Comparison of ENCODE assay signal across 26 mouse cellular contexts in the genomic region with DNA sequence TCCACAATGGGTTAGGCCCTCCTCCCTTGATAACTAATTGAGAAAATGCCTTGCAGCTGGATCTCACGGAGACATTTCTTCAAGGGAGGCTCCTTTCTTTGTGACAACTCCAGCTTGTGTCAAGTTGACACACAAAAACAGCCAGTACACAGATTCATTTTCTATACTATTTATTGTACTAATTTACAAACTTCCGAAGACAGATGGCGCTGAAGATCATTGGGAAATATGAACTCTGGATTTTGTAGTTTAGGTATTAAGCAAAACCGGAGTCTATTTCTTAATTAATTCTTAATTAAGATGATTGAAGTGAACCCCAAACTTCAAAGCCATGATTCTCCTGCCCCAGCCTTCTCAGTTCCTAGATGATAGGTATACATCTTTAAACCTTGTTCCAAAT.
DNase-seq lines count a peak whose midpoint lies in the region; ATAC-seq and TF ChIP-seq lines count a peak whose summit lies in the region.
"Had no signal": no experiment of that assay in that cellular context is flagged by ENCODE, and none has a peak within 500 bp of the region (broad histone marks: within the 10 kb centered on the region; RNA-seq: fewer than 3 reads in every experiment).

No protein-coding gene starts in this region.

- H3K27ac ChIP-seq in hindbrain, postnatal 0 days: no peak overlapping the region
- no peak overlapping the region for H3K27ac ChIP-seq in hindbrain, embryonic 16.5 days (ENCODE audit: low read depth, low read length)
- no peak overlapping the region for H3K27ac ChIP-seq in lung, embryonic 14.5 days (ENCODE audit: low read depth)
- H3K27ac ChIP-seq in MEL (ENCODE audit: control insufficient read depth, low read depth, low read length): no peak overlapping the region
- H3K27ac ChIP-seq: hindbrain, embryonic 10.5 days; hindbrain, embryonic 15.5 days; intestine, embryonic 15.5 days; limb, embryonic 10.5 days; limb, embryonic 15.5 days; liver, embryonic 13.5 days had no signal

- H3K9me3 ChIP-seq in hindbrain, postnatal 0 days (ENCODE audit: low read length): no peaks in the 10 kb centered on the region
- no peaks in the 10 kb centered on the region for H3K9me3 ChIP-seq in hindbrain, embryonic 16.5 days (ENCODE audit: control insufficient read depth, low read length)
- no peaks in the 10 kb centered on the region for H3K9me3 ChIP-seq in lung, embryonic 14.5 days (ENCODE audit: low read depth, low read length)
- no peaks in the 10 kb centered on the region for H3K9me3 ChIP-seq in MEL (replicated peaks; ENCODE audit: insufficient read depth, low read length)
- H3K9me3 ChIP-seq: hindbrain, embryonic 10.5 days; hindbrain, embryonic 15.5 days; intestine, embryonic 15.5 days; limb, embryonic 10.5 days; limb, embryonic 15.5 days; liver, embryonic 13.5 days had no signal

- no peaks in the 10 kb centered on the region for H3K36me3 ChIP-seq in hindbrain, postnatal 0 days (ENCODE audit: insufficient read depth, low read length)
- no peaks in the 10 kb centered on the region for H3K36me3 ChIP-seq in hindbrain, embryonic 16.5 days (ENCODE audit: control insufficient read depth, insufficient read depth, low read length)
- H3K36me3 ChIP-seq in lung, embryonic 14.5 days (ENCODE audit: insufficient read depth): no peaks in the 10 kb centered on the region
- no peaks in the 10 kb centered on the region for H3K36me3 ChIP-seq in MEL (ENCODE audit: control insufficient read depth in 1 of 2, insufficient read depth in 2 of 2, low read length in 2 of 2)
- H3K36me3 ChIP-seq: hindbrain, embryonic 10.5 days; hindbrain, embryonic 15.5 days; intestine, embryonic 15.5 days; limb, embryonic 10.5 days; limb, embryonic 15.5 days; liver, embryonic 13.5 days had no signal

- H3K4me3 ChIP-seq in hindbrain, postnatal 0 days (ENCODE audit: low read length): no peak overlapping the region
- no peak overlapping the region for H3K4me3 ChIP-seq in hindbrain, embryonic 16.5 days (ENCODE audit: low read length)
- H3K4me3 ChIP-seq in lung, embryonic 14.5 days (ENCODE audit: low read depth, low read length): no peak overlapping the region
- H3K4me3 ChIP-seq in MEL (ENCODE audit: control insufficient read depth in 1 of 2, insufficient read depth in 1 of 2, low read depth in 2 of 2, low read length in 2 of 2): no peak overlapping the region
- H3K4me3 ChIP-seq: hindbrain, embryonic 10.5 days; hindbrain, embryonic 15.5 days; intestine, embryonic 15.5 days; limb, embryonic 10.5 days; limb, embryonic 15.5 days; liver, embryonic 13.5 days had no signal

- WGBS in hindbrain, postnatal 0 days: 81% methylated on average over 4 of the region's 4 CpGs
- WGBS in hindbrain, embryonic 16.5 days: 80% methylated on average over 4 of the region's 4 CpGs
- WGBS in lung, embryonic 14.5 days: 78% methylated on average over 4 of the region's 4 CpGs

- no peak for TF ChIP-seq EP300 in MEL (IDR thresholded peaks at IDR 0.05; ENCODE audit: low read depth in 1 of 2, low read length in 2 of 2)

- no peak overlapping the region for H3K9ac ChIP-seq in hindbrain, postnatal 0 days (replicated peaks; ENCODE audit: low read length)
- H3K9ac ChIP-seq in hindbrain, embryonic 16.5 days (ENCODE audit: low read depth, low read length): no peak overlapping the region
- no peak overlapping the region for H3K9ac ChIP-seq in lung, embryonic 14.5 days
- H3K9ac ChIP-seq in MEL (ENCODE audit: control insufficient read depth, low read depth, low read length, poor library complexity, severe bottlenecking): no peak overlapping the region
- H3K9ac ChIP-seq: hindbrain, embryonic 15.5 days; intestine, embryonic 15.5 days; limb, embryonic 15.5 days; liver, embryonic 13.5 days had no signal

- H3K4me2 ChIP-seq in hindbrain, postnatal 0 days (ENCODE audit: low read depth, low read length): no peak overlapping the region
- H3K4me2 ChIP-seq in hindbrain, embryonic 16.5 days (ENCODE audit: low read length): no peak overlapping the region
- H3K4me2 ChIP-seq in lung, embryonic 14.5 days: no peak overlapping the region
- H3K4me2 ChIP-seq: hindbrain, embryonic 15.5 days; intestine, embryonic 15.5 days; limb, embryonic 15.5 days; liver, embryonic 13.5 days; midbrain, embryonic 11.5 days had no signal

- peak; percentile 15 for DNase-seq in cerebellum, adult 9-10 months
- DNase-seq in cerebellum, postnatal 4 days (ENCODE audit: low spot score in 2 of 2): no peak
- DNase-seq in hindbrain, postnatal 0 days (ENCODE audit: low spot score): peak; percentile 20
- DNase-seq in lung, embryonic 14.5 days: peak; percentile 42
- no peak for DNase-seq in lung, postnatal 10 days
- no peak for DNase-seq in MEL (ENCODE audit: low read depth, low spot score)
- no peak for DNase-seq in gastrocnemius, postnatal 25 days
- DNase-seq: adrenal gland, postnatal 14 days; cerebellum, adult 8-10 months; heart, postnatal 14 days; kidney, postnatal 25 days; liver, embryonic 13.5 days; lung, adult 2 months; lung, postnatal 36 days; right cerebral cortex, adult 18-20 months; spleen, adult 18-20 months; thymus, adult 18-20 months; thymus, postnatal 25 days had no signal

- H3K4me1 ChIP-seq in hindbrain, postnatal 0 days (ENCODE audit: insufficient read depth, low read length): no peaks in the 10 kb centered on the region
- H3K4me1 ChIP-seq in hindbrain, embryonic 16.5 days (ENCODE audit: control insufficient read depth, insufficient read depth, low read depth, low read length): no peaks in the 10 kb centered on the region
- no peaks in the 10 kb centered on the region for H3K4me1 ChIP-seq in lung, embryonic 14.5 days (ENCODE audit: insufficient read depth)
- no peaks in the 10 kb centered on the region for H3K4me1 ChIP-seq in MEL (ENCODE audit: control insufficient read depth in 1 of 2, insufficient read depth in 2 of 2, low read length in 2 of 2)
- H3K4me1 ChIP-seq: hindbrain, embryonic 15.5 days; intestine, embryonic 15.5 days; limb, embryonic 10.5 days; limb, embryonic 15.5 days; liver, embryonic 13.5 days had no signal

- ATAC-seq in hindbrain, postnatal 0 days: no peak
- ATAC-seq in hindbrain, embryonic 16.5 days: no peak
- ATAC-seq in lung, embryonic 14.5 days (ENCODE audit: insufficient read depth): no peak
- ATAC-seq: forebrain, embryonic 16.5 days; intestine, embryonic 15.5 days had no signal

- H3K27me3 ChIP-seq in hindbrain, postnatal 0 days (ENCODE audit: insufficient read depth, low read length): no peaks in the 10 kb centered on the region
- H3K27me3 ChIP-seq in hindbrain, embryonic 16.5 days (replicated peaks; ENCODE audit: control insufficient read depth, insufficient read depth, low read length): no peaks in the 10 kb centered on the region
- no peaks in the 10 kb centered on the region for H3K27me3 ChIP-seq in lung, embryonic 14.5 days (ENCODE audit: insufficient read depth, low read length)
- no peaks in the 10 kb centered on the region for H3K27me3 ChIP-seq in MEL (ENCODE audit: control insufficient read depth in 1 of 2, insufficient read depth in 2 of 2, low read length in 2 of 2)
- H3K27me3 ChIP-seq: hindbrain, embryonic 15.5 days; intestine, embryonic 15.5 days; limb, embryonic 15.5 days; liver, embryonic 13.5 days had no signal

- peak; percentile 23 for TF ChIP-seq RAD21 in MEL (IDR thresholded peaks at IDR 0.05; ENCODE audit: low read depth, low read length)

- TF ChIP-seq CTCF in hindbrain, postnatal 0 days (IDR thresholded peaks at IDR 0.05; ENCODE audit: low read depth): peak; percentile 35
- 0 out of 2 replicates have a peak, but pooled peaks have one; percentile 25 for TF ChIP-seq CTCF in lung, embryonic 14.5 days (IDR thresholded peaks at IDR 0.05; ENCODE audit: low read depth)
- TF ChIP-seq CTCF in MEL (IDR thresholded peaks at IDR 0.05 in 2 of 3, conservative IDR thresholded peaks at IDR 0.05 in 1 of 3; ENCODE audit: control insufficient read depth in 1 of 3, insufficient read depth in 1 of 3, low read depth in 2 of 3, low read length in 3 of 3, poor library complexity in 1 of 3, severe bottlenecking in 1 of 3): peak in 1 of 3 experiments; percentile 15; a peak in 1 of 6 replicates

- TF ChIP-seq POLR2A in MEL (IDR thresholded peaks at IDR 0.05; ENCODE audit: control insufficient read depth in 1 of 2, insufficient read depth in 1 of 2, low read depth in 1 of 2, low read length in 2 of 2, poor library complexity in 1 of 2): no peak

- H3K79me2 ChIP-seq in MEL (ENCODE audit: control insufficient read depth, insufficient read depth, low read length, poor library complexity): no peaks in the 10 kb centered on the region

TF ChIP-seq in MEL, 35 proteins besides CTCF, POLR2A, EP300 and RAD21:
- TF ChIP-seq SMC3 (IDR thresholded peaks at IDR 0.05; ENCODE audit: low read depth, low read length) (0 out of 2 replicates have a peak, but pooled peaks have one; percentile 20), ZKSCAN1 (IDR thresholded peaks at IDR 0.05; ENCODE audit: low read depth, low read length) (no peak), MYB (IDR thresholded peaks at IDR 0.05; ENCODE audit: low read depth, low read length) (no peak)
TF ChIP-seq in MEL: peak in this region for 1.

Comparison
In these comparisons a context has a peak if more than half of its experiments do, and no peak if none do; other contexts are left out.
1. DNase-seq: peak in cerebellum, adult 9-10 months (single experiment), hindbrain, postnatal 0 days (single experiment) and lung, embryonic 14.5 days (single experiment); none in cerebellum, postnatal 4 days (0 of 2), lung, postnatal 10 days (single experiment), MEL (single experiment) and gastrocnemius, postnatal 25 days (single experiment).